Mouse (Mus musculus) forebrain, embryonic 15.5 days (tissue): Measurements from ENCODE around the gene Anxa8. TPM values are rescaled to one million over a fixed set of nuclear protein-coding genes. Genes with fewer than 3 reads are reported as not detected.

Experiments used
- ATAC-seq: fragments of 200-750 bp; cut with Nextera tagmentation; replicated peaks from 2 replicates; pipeline ENCODE4 v1.8.0; 2017; ENCODE audit warnings: mild to moderate bottlenecking, moderate TSS enrichment, moderate library complexity
- H3K27ac ChIP-seq: fragments of 300-500 bp; sonication (generic); replicated peaks from 2 replicates; pipeline ENCODE4 v1.5.1; 2015; ENCODE audit warnings: mild to moderate bottlenecking, inconsistent platforms
- H3K27me3 ChIP-seq: fragments of 300-500 bp; sonication (generic); 2 replicates; pipeline ENCODE4 v1.6.1; 2015; ENCODE audit warnings: inconsistent platforms
- H3K36me3 ChIP-seq: fragments of 300-500 bp; sonication (generic); 2 replicates; pipeline ENCODE4 v1.6.1; 2015; ENCODE audit warnings: mild to moderate bottlenecking, inconsistent platforms
- H3K4me1 ChIP-seq: fragments of 300-500 bp; sonication (generic); 2 replicates; pipeline ENCODE4 v1.6.1; 2015; ENCODE audit warnings: inconsistent platforms
- H3K4me2 ChIP-seq: fragments of 300-500 bp; sonication (generic); replicated peaks from 2 replicates; pipeline ENCODE4 v1.6.1; 2015; ENCODE audit warnings: mild to moderate bottlenecking, inconsistent platforms
- H3K4me3 ChIP-seq: fragments of 300-500 bp; sonication (generic); 2 replicates; pipeline ENCODE4 v1.5.1; 2015; ENCODE audit warnings: mild to moderate bottlenecking, inconsistent platforms
- H3K9ac ChIP-seq: fragments of 300-500 bp; sonication (generic); replicated peaks from 2 replicates; pipeline ENCODE4 v1.6.1; 2015; ENCODE audit warnings: mild to moderate bottlenecking, inconsistent platforms
- H3K9me3 ChIP-seq: fragments of 300-500 bp; sonication (generic); 2 replicates; pipeline ENCODE4 v1.6.1; 2016; ENCODE audit warnings: inconsistent platforms
- WGBS: fragments of 180-500 bp; shearing (Covaris S2); methylation state at CpG from one replicate; pipeline ENCODE4 v1.1.7; 2015; ENCODE audit warnings: mixed read lengths; 5-methylcytosine and 5-hydroxymethylcytosine counted together
- polyA plus RNA-seq: library from polyadenylated mRNA; unstranded; fragments of >200 nt; fragmentation: Nextera tagmentation; extraction: Ambion mirVana; gene quantifications from 2 replicates; pipeline ENCODE4 v1.2.1, GENCODE M21; 2015

Anxa8 gene
- polyA plus RNA-seq, 1 experiment from 2014 or later, result not detected

DNA sequence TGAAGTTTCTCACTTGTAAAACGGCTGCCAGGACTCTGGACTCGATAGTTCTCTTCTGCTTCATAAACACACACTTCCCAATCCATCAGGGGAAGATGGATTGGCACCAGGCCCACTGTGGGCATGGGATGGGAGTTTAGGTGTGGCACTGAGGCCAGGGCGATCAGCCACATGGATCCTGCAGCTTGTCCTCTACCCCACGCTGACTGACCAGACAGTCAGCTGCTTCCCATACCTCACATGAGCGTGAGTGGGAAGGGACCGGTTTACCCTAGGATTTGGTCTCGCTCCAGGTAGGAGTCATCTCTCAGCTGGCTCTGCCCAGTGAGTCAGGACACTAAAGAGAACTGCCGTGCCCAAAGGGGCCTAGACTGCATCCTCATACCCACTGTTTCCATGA is 4.0 kb downstream of the Anxa8 start:
- no peak overlapping the region for H3K4me2 ChIP-seq
- H3K27me3 ChIP-seq, result no peaks in the 10 kb centered on the region
- 91% methylated on average over 8 of the region's 8 CpGs for WGBS
- H3K4me3 ChIP-seq, result no peak overlapping the region
- H3K9ac ChIP-seq, result no peak overlapping the region
- no peaks in the 10 kb centered on the region for H3K36me3 ChIP-seq
- H3K4me1 ChIP-seq, result no peaks in the 10 kb centered on the region
- no peaks in the 10 kb centered on the region for H3K9me3 ChIP-seq
- no peak for ATAC-seq
- no peak overlapping the region for H3K27ac ChIP-seq

DNA sequence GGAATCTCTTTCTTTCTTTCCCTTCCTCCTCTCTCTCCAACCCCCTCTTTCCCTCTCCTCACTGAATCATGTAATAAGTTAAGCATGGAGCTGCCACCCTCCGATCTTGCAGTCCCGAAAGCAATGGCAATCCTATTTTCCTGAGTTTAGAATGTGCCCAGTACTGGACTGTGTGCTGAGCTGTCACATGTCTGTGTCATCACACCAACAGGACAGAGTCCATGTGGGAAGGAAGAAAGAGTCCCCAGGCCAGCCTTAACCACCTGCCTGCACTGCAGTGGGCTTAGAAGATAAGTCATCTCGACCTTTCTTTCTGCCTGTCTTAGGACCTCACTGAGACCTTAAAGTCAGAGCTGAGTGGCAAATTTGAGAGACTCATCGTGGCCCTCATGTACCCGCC is 5.7 kb downstream of the Anxa8 start:
- H3K4me1 ChIP-seq, result no peaks in the 10 kb centered on the region
- H3K27ac ChIP-seq, result no peak overlapping the region
- H3K4me2 ChIP-seq, result no peak overlapping the region
- H3K9me3 ChIP-seq, result no peaks in the 10 kb centered on the region
- 89% methylated on average over 5 of the region's 5 CpGs for WGBS
- H3K27me3 ChIP-seq, result no peaks in the 10 kb centered on the region
- H3K9ac ChIP-seq, result no peak overlapping the region
- ATAC-seq, result no peak
- H3K4me3 ChIP-seq, result no peak overlapping the region
- H3K36me3 ChIP-seq, result no peaks in the 10 kb centered on the region

DNA sequence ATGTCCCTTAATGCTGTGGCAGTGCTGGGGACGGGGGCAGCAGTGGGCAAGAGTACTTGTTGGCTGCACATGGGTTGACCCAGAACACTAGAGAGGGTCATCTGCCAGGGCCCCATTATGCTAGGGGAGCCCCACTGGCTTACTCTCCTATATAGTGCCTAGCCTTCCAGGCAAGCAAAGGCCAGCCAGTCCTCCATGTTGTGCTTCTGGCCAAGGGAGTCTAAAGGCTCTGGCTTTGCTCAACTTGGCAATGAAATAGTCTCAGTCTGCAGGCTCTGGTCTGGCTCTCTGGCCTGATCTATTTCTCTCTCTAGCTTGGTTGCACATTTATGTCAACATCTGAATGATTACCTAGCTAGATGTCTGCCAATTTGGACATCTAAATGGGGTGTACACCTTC is 7.1 kb downstream of the Anxa8 start:
- no peaks in the 10 kb centered on the region for H3K4me1 ChIP-seq

DNA sequence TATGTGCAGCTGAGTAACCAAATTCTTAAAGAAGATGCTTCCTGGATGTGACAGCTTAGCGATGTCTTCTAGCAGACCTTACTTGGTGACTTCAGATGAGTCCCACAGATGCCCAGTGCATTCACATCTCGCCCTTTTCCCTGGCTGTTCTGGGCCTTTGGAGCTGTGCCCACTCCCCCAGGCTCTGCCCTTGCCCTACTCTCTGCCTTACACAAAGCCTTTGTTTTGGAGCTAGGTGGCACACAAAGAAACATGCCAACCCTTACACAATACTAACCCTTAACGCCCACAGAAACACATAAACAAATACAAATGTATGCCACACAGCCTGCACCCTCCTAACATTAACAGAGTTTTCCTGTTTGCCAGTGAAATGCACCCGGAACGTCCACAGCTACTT is 10.4 kb downstream of the Anxa8 start:
- 62% methylated on average over 5 of the region's 5 CpGs for WGBS
- no peak overlapping the region for H3K27ac ChIP-seq
- no peak overlapping the region for H3K9ac ChIP-seq
- H3K4me1 ChIP-seq, result no peaks in the 10 kb centered on the region
- no peak overlapping the region for H3K4me3 ChIP-seq
- no peaks in the 10 kb centered on the region for H3K27me3 ChIP-seq
- H3K9me3 ChIP-seq, result no peaks in the 10 kb centered on the region
- no peaks in the 10 kb centered on the region for H3K36me3 ChIP-seq
- ATAC-seq, result no peak
- H3K4me2 ChIP-seq, result no peak overlapping the region

More for the DNA sequence above, 7.1 kb downstream of the Anxa8 start:
- H3K27me3 ChIP-seq, result no peaks in the 10 kb centered on the region
- H3K36me3 ChIP-seq, result no peaks in the 10 kb centered on the region
- H3K4me2 ChIP-seq, result no peak overlapping the region
- H3K4me3 ChIP-seq, result no peak overlapping the region
- no peak overlapping the region for H3K9ac ChIP-seq
- no peak for ATAC-seq
- no peaks in the 10 kb centered on the region for H3K9me3 ChIP-seq
- H3K27ac ChIP-seq, result no peak overlapping the region
- WGBS, result 77% methylated on average over 1 of the region's 1 CpGs

DNA sequence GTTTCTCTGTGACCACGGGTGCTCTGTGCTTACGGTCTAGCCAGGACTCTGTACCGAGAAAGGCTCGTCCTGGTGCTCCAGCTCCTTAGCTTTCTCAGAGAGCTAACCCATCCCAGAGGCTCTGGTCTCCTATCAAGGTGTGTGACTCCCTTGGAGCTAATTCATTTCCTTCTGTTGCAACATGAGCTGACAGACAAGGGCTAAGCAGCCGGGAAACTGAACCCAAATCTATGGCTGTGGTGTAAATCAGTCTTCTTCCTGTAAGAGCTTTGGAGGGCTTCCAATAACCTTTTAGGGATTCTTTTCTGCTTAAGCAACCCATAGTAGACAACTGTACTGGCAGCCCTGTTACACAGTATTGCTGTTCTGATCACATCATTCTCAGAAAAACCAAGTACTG is 16.8 kb downstream of the Anxa8 start, which contains the start of gene A630023A22Rik:
TSS of gene A630023A22Rik (minus strand) at position 154 of the 400 bp plus-strand sequence.
- H3K27ac ChIP-seq, result no peak within 1 kb of the TSS
- no peaks in the 10 kb centered on the region for H3K9me3 ChIP-seq
- no peaks in the 10 kb centered on the region for H3K27me3 ChIP-seq
- no peak within 1 kb of the TSS for H3K4me3 ChIP-seq
- H3K4me1 ChIP-seq, result no peaks in the 10 kb centered on the region
- no peak for ATAC-seq
- 79% methylated on average over 5 of the region's 5 CpGs for WGBS
- H3K36me3 ChIP-seq, result no peaks in the 10 kb centered on the region
- H3K4me2 ChIP-seq, result no peak within 1 kb of the TSS
- H3K9ac ChIP-seq, result no peak within 1 kb of the TSS

DNA sequence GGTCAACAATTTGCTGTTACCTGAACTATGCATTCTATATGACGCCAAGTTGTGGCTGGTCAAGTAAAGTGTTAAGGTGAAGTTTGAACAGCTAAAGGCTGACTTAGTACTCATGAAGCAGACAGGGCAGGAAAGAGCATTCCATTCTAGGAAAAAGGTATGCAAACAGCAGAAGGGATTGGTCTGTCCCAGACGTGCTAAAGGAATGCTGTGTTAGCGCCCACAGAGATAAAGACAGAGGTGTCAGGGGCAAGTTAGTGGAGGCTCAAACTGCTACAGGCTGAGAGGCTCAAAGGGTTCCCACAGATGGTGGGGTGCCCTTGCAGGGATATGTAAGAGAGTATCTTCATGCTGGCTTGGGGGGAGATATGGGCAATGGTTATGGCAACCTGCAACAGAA is 18.1 kb downstream of the Anxa8 start:
- Histone ChIP-seq H3K9ac (no peak overlapping the region), H3K27ac (no peak overlapping the region), H3K4me3 (no peak overlapping the region), H3K36me3 (no peaks in the 10 kb centered on the region), H3K27me3 (no peaks in the 10 kb centered on the region), H3K4me2 (no peak overlapping the region), H3K4me1 (no peaks in the 10 kb centered on the region), H3K9me3 (no peaks in the 10 kb centered on the region)
- no peak for ATAC-seq
- WGBS, result 91% methylated on average over 3 of the region's 3 CpGs

DNA sequence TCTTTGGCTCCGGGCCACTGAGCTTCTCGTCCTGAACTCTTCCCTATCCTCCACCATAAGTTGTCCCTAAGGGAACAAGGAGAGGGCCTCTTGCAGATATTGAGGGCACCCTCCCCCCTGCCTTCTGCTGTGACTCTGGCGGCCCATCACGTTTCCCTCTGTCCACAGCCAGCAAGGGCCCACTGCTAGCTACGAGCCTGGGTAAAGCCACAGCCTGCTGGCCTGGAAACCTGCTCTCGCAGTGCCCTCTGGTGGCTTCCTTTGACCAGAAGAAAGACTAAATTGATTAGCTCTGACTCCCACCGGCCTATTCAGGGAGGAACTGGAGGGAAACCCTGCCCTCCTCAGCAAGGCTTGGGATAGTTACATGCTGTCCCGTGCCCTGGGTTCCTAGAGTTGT is 19.1 kb downstream of the Anxa8 start:
- no peak overlapping the region for H3K9ac ChIP-seq
- no peak overlapping the region for H3K4me2 ChIP-seq
- H3K27me3 ChIP-seq, result no peaks in the 10 kb centered on the region
- H3K4me1 ChIP-seq, result no peaks in the 10 kb centered on the region
- no peak overlapping the region for H3K4me3 ChIP-seq
- ATAC-seq, result no peak; the same call in 1 of the 2 replicates
- H3K27ac ChIP-seq, result no peak overlapping the region
- H3K36me3 ChIP-seq, result no peaks in the 10 kb centered on the region
- H3K9me3 ChIP-seq, result no peaks in the 10 kb centered on the region
- WGBS, result 22% methylated on average over 8 of the region's 8 CpGs

DNA sequence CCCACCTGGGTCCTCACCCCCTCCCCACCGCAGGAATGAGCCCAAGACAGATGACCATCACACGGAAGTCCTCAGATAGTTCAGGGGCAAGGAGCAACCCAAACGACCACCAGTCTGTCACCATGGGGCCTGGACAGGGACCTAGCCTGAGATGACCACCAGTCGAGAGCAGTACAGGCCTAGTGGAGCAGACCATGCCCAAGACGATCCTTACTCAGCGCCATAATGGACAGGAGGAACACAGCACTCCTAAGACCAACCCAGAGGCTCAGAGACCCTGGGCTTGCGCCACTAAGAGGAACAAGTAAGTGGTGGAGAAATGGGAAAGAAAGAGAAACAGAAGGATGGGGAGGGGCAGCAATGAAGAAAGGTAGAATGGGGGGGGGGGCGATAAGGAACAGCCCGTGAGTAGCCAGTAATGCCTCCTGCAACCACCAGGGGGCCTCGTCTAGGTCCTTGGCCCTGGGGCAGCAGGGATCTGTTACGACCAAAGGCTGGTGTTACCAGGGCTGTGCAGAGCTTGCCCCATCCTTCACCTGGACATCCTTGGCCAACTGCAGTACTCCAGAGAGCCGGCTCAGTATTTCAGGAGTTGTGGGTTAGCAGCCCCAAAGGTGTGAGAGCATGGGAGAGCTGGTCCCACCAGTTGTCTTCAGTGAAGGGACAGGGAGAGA is 20.7 kb downstream of the Anxa8 start:
- no peaks in the 10 kb centered on the region for H3K27me3 ChIP-seq
- no peak overlapping the region for H3K4me2 ChIP-seq
- no peak overlapping the region for H3K9ac ChIP-seq
- H3K4me1 ChIP-seq, result no peaks in the 10 kb centered on the region
- no peak overlapping the region for H3K27ac ChIP-seq
- no peaks in the 10 kb centered on the region for H3K9me3 ChIP-seq
- ATAC-seq, result no peak
- no peak overlapping the region for H3K4me3 ChIP-seq
- no peaks in the 10 kb centered on the region for H3K36me3 ChIP-seq
- WGBS, result 58% methylated on average over 11 of the region's 12 CpGs

DNA sequence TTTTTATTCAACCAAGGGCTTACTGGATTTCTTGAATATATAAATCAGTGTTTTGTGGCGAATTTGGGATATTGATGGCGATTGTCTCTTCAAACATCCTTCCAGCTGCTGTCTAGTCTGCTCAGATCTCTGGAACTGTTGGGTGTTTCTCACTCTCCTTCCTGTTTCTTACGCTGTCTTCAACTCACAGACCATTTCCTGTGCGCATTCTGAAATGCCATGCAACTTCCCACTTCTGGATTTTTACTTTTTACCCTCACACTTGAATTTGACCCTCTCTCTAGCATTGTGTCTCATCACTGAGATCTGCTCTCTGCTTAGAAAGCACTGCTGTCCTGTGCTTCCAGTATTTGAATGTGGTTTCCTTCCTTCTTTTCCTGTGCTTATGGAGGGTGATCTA is 21.8 kb downstream of the Anxa8 start:
- ATAC-seq, result no peak

DNA sequence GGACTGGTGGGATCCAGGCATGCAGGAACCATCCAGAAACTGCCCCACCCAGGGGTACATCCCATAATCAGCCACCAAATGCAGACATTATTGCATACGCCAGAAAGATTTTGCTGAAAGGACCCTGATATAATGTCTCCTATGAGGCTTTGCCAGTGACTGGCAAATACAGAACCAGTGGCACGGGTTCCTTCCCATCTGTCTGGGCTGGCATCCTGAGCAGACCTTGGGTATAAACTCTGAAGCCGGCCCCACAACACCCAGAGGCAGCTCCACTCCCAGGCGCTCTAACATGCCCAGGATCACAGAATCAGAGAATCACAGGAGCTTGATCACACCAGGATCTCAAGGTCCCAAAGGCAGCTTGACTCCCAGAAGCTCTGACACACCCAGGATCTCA is 28.5 kb downstream of the Anxa8 start:
- no peaks in the 10 kb centered on the region for H3K27me3 ChIP-seq
- H3K4me3 ChIP-seq, result no peak overlapping the region
- H3K9me3 ChIP-seq, result no peaks in the 10 kb centered on the region
- H3K4me2 ChIP-seq, result no peak overlapping the region
- H3K27ac ChIP-seq, result no peak overlapping the region
- no peaks in the 10 kb centered on the region for H3K36me3 ChIP-seq
- no peak for ATAC-seq
- H3K9ac ChIP-seq, result no peak overlapping the region
- WGBS, result 80% methylated on average over 4 of the region's 4 CpGs
- no peaks in the 10 kb centered on the region for H3K4me1 ChIP-seq

More for the DNA sequence above, 21.8 kb downstream of the Anxa8 start:
- Histone ChIP-seq H3K9ac (no peak overlapping the region), H3K27ac (no peak overlapping the region), H3K4me2 (no peak overlapping the region), H3K9me3 (no peaks in the 10 kb centered on the region), H3K4me1 (no peaks in the 10 kb centered on the region), H3K27me3 (no peaks in the 10 kb centered on the region), H3K36me3 (no peaks in the 10 kb centered on the region), H3K4me3 (no peak overlapping the region)
- 81% methylated on average over 4 of the region's 4 CpGs for WGBS

DNA sequence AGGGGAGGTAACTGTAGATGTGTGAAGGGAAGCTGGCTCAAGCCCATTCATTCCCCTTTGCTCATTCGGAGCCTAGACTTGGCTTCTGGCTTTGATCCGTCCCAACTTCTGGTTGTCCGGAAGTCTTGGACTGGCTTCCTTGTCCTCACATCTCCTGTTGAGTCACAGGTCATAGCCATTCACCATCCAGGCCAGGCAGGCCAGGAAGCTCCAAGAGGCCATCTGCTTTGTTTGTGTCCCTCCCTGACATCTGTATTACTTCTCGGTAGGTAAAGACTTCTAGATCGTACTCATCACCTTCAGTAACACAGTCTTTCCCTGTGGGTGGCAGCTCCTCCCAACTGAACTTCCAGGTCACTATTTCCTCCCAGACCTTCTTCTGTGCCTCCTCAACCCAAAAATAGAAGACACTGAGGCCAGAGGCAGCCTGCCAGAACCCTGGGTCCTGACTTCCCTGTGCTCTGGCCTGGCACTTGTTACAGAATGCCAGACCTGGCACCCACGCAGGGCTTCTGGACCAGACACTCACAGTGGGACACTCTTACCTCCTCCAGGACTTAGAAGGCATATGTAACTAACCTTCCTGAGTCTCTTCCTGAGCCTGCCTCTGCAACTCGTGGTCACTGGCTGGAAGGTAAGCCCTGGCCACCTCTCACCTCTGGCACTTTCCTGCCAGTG is 33.4 kb downstream of the Anxa8 start:
- no peaks in the 10 kb centered on the region for H3K4me1 ChIP-seq
- no peaks in the 10 kb centered on the region for H3K27me3 ChIP-seq
- no peak for ATAC-seq
- no peak overlapping the region for H3K27ac ChIP-seq
- H3K9me3 ChIP-seq, result no peaks in the 10 kb centered on the region
- no peak overlapping the region for H3K9ac ChIP-seq
- WGBS, result 83% methylated on average over 7 of the region's 7 CpGs
- no peak overlapping the region for H3K4me3 ChIP-seq
- no peaks in the 10 kb centered on the region for H3K36me3 ChIP-seq
- no peak overlapping the region for H3K4me2 ChIP-seq

DNA sequence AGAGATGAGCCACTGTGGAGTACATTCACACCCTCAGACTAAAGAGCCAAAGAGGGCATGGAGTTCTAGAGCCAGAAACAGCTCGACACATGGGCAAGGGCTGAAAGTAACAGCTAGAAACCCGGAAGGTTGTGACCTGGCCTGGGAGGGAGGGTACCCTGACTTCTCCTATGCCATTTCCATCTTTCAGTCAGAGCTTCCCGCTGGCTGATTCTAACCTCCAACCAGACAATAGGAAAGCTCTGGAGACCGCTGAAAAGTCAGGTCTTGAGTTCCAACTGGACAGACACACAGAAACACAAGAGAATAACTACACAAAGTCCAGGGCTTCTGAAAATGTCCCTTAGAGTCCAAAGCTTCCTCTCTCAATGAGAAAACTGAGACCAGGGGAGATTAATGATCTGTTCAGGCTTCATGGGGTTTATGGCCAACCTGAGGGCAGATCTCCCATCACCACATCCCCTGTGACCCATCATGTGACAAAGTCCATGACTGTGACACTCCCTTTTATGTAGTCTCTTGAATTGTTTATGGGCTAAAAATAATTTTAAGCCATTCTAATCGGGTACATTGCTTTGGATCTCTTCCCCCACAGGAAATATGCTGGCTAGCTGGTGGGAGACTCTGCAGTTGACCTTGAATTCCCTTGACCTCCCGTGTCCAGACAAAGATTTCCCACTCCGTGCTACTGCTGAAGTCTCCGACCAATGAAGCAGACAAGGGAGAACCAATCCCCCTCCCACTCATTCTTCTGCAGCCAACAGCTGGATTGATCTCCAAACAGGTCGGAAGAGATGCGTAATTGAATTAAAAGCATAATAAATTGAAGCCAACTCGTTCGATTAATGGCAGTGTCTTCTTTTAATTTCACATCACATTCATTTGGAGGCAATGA is 34.5 kb downstream of the Anxa8 start:
- Histone ChIP-seq H3K4me3 (no peak overlapping the region), H3K4me1 (no peaks in the 10 kb centered on the region), H3K9ac (no peak overlapping the region), H3K27me3 (no peaks in the 10 kb centered on the region), H3K4me2 (no peak overlapping the region), H3K9me3 (no peaks in the 10 kb centered on the region), H3K36me3 (no peaks in the 10 kb centered on the region), H3K27ac (no peak overlapping the region)
- no peak for ATAC-seq
- WGBS, result 82% methylated on average over 12 of the region's 12 CpGs
